ENCODE assay signal across 16 mouse cellular contexts in the genomic region with DNA sequence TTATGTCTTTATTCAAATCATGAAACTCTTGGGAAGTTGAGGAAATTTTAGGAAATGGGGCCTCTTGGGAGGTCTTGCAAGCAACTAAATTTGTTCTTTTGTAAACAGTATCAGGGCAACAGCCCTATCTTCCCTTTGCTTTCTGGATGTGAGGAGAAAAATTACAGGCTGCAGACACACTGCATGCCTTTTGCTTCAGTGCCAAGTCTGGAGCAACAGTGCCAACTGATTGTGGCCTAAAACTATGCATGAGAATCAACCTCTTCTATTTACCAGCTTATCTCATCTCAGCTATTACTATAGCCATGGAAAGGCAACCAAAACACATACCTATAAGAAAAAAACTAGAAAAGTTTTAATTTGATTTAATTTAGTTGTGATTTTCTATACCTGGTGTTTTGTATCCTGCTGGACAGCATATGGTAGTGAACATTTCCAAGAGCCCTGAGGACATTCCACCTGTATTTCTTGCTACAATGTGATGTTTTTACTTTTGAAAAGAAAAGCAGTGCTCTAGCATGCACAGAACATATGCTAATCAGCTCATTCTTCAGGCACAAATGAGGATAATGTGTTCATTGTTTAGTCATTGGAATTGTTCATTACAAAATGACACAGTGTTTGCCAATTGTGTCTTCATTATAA.
DNase-seq lines count a peak whose midpoint lies in the region; ATAC-seq and TF ChIP-seq lines count a peak whose summit lies in the region.
"Had no signal": no experiment of that assay in that cellular context is flagged by ENCODE, and none has a peak within 500 bp of the region (broad histone marks: within the 10 kb centered on the region; RNA-seq: fewer than 3 reads in every experiment).

No protein-coding gene starts in this region.

- H3K9ac ChIP-seq in forebrain, embryonic 11.5 days (ENCODE audit: low read length) = no peak overlapping the region
- no peak overlapping the region for H3K9ac ChIP-seq in forebrain, postnatal 0 days
- H3K9ac ChIP-seq: embryonic facial prominence, embryonic 15.5 days had no signal

- no peak overlapping the region for H3K27ac ChIP-seq in forebrain, embryonic 11.5 days (ENCODE audit: low read depth, low read length)
- no peak overlapping the region for H3K27ac ChIP-seq in forebrain, embryonic 10.5 days
- no peak overlapping the region for H3K27ac ChIP-seq in forebrain, postnatal 0 days (ENCODE audit: low read depth, low read length)
- H3K27ac ChIP-seq: embryonic facial prominence, embryonic 15.5 days had no signal

- ATAC-seq in forebrain, embryonic 11.5 days (replicated peaks; ENCODE audit: low FRiP score) = peak; percentile 51
- peak; percentile 54; the same call in 1 of the 2 replicates for ATAC-seq in forebrain, postnatal 0 days
- ATAC-seq: lung, postnatal 0 days had no signal

- TF ChIP-seq CTCF in forebrain, postnatal 0 days (IDR thresholded peaks at IDR 0.05; ENCODE audit: low read depth) = no peak

- no peaks in the 10 kb centered on the region for H3K9me3 ChIP-seq in forebrain, embryonic 11.5 days (ENCODE audit: control insufficient read depth, low read length)
- peaks cover 11% of the 10 kb centered on the region; the same call in 1 of the 2 replicates for H3K9me3 ChIP-seq in forebrain, embryonic 10.5 days
- no peaks in the 10 kb centered on the region for H3K9me3 ChIP-seq in forebrain, postnatal 0 days (ENCODE audit: low read length)
- H3K9me3 ChIP-seq: embryonic facial prominence, embryonic 15.5 days had no signal

- H3K4me2 ChIP-seq in forebrain, embryonic 11.5 days (ENCODE audit: low read depth, low read length, severe bottlenecking) = no peak overlapping the region
- H3K4me2 ChIP-seq in forebrain, postnatal 0 days (ENCODE audit: low read depth) = no peak overlapping the region
- H3K4me2 ChIP-seq: embryonic facial prominence, embryonic 15.5 days; liver, embryonic 11.5 days had no signal

- no peak for DNase-seq in forebrain, embryonic 11.5 days (ENCODE audit: low spot score)
- no peak for DNase-seq in forebrain, embryonic 10.5 days (ENCODE audit: extremely low spot score, low spot score)
- DNase-seq in Muller cell, postnatal 12 days (ENCODE audit: inconsistent ontology term) = peak; percentile 54
- peak; percentile 64 for DNase-seq in cerebellum, adult 9-10 months
- DNase-seq in forebrain, postnatal 0 days = peak; percentile 41
- no peak for DNase-seq in heart, adult 18-20 months
- no peak for DNase-seq in left cerebral cortex, adult 8-10 months (ENCODE audit: low spot score in 2 of 2)
- no peak for DNase-seq in thymus, postnatal 10 days (ENCODE audit: low spot score in 2 of 2)
- DNase-seq: adrenal gland, postnatal 10 days; heart, adult 11 months; heart, postnatal 36 days; kidney, adult 2 months; spleen, adult 18-20 months had no signal

- no peak overlapping the region for H3K4me3 ChIP-seq in forebrain, embryonic 11.5 days (ENCODE audit: low read depth, low read length)
- no peak overlapping the region for H3K4me3 ChIP-seq in forebrain, embryonic 10.5 days
- H3K4me3 ChIP-seq in forebrain, postnatal 0 days (ENCODE audit: low read depth, low read length) = no peak overlapping the region
- H3K4me3 ChIP-seq: embryonic facial prominence, embryonic 15.5 days had no signal

- H3K36me3 ChIP-seq in forebrain, embryonic 11.5 days (ENCODE audit: control insufficient read depth, insufficient read depth, low read length) = no peaks in the 10 kb centered on the region
- no peaks in the 10 kb centered on the region for H3K36me3 ChIP-seq in forebrain, embryonic 10.5 days (replicated peaks)
- H3K36me3 ChIP-seq in forebrain, postnatal 0 days (ENCODE audit: insufficient read depth) = no peaks in the 10 kb centered on the region
- H3K36me3 ChIP-seq: embryonic facial prominence, embryonic 15.5 days had no signal

- no peaks in the 10 kb centered on the region for H3K4me1 ChIP-seq in forebrain, embryonic 11.5 days (replicated peaks; ENCODE audit: control insufficient read depth, insufficient read depth, low read length)
- H3K4me1 ChIP-seq in forebrain, embryonic 10.5 days = no peaks in the 10 kb centered on the region
- no peaks in the 10 kb centered on the region for H3K4me1 ChIP-seq in forebrain, postnatal 0 days (ENCODE audit: insufficient read depth)
- H3K4me1 ChIP-seq: embryonic facial prominence, embryonic 15.5 days had no signal

- H3K27me3 ChIP-seq in forebrain, embryonic 11.5 days (ENCODE audit: control insufficient read depth, insufficient read depth, low read length) = no peaks in the 10 kb centered on the region
- H3K27me3 ChIP-seq in forebrain, embryonic 10.5 days (ENCODE audit: poor library complexity, severe bottlenecking) = no peaks in the 10 kb centered on the region
- no peaks in the 10 kb centered on the region; the same call in 1 of the 2 replicates for H3K27me3 ChIP-seq in forebrain, postnatal 0 days (ENCODE audit: insufficient read depth, low read length)
- H3K27me3 ChIP-seq: embryonic facial prominence, embryonic 15.5 days had no signal

Comparison
In these comparisons a context has a peak if more than half of its experiments do, and no peak if none do; other contexts are left out.
1. DNase-seq: peak in Muller cell, postnatal 12 days (single experiment), cerebellum, adult 9-10 months (single experiment) and forebrain, postnatal 0 days (single experiment); none in forebrain, embryonic 11.5 days (single experiment), forebrain, embryonic 10.5 days (single experiment), heart, adult 18-20 months (0 of 2), left cerebral cortex, adult 8-10 months (0 of 2) and thymus, postnatal 10 days (0 of 2).